Mouse (Mus musculus) testis, adult 2 months (tissue): Measurements from ENCODE around the gene Pknox1.

Experiments
- CTCF ChIP-seq: fragments of 200-500 bp; IDR thresholded peaks from 2 replicates; pipeline ENCODE4 v1.5.1; 2012; ENCODE audit warnings: low read depth, mild to moderate bottlenecking, inconsistent platforms, low read length, moderate library complexity; ENCODE audit not compliant: control insufficient read depth, insufficient read depth, insufficient replicate concordance
- POLR2A ChIP-seq: fragments of 200-500 bp; IDR thresholded peaks from 2 replicates; pipeline ENCODE4 v1.6.1; 2012; ENCODE audit warnings: low read depth, mild to moderate bottlenecking, inconsistent platforms, low read length, moderate library complexity; ENCODE audit not compliant: control insufficient read depth

DNA sequence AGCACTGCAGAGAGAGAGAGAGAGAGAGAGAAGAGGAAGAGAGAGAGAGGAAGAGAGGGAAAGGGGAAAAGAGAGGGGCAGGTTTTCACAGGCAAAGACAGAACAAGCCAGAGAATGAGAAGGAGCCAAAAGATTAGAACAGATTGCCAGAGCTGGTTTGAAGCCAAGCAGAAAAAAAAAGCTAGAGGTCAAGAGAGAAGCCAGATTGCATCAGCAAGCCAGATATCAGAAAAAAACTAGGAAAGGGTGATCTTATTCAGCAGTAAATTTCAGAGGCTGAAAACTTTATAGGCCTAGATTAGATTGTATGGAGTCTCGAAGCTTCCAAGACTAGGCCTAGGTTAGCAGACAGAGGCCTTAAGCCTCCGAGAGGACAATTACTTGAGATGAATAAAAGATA, 63.4 kb downstream of the Pknox1 start:
- TF ChIP-seq CTCF (no peak), POLR2A (no peak)
